Mouse (Mus musculus): ENCODE measurements at regions not wholly inside any gene's neighbourhood (a gene's known extent, or its start where the extent isn't known, plus 50 kb on each side); places are given as distances from the start of the nearest gene placed in this dataset.
A peak's percentile ranks its signal among the peaks of the same experiment; 100 is the strongest.

GRCm38 (mm10) chr12:52397718-52398510, 105.9 kb upstream of the Arhgap5 start:
- no peak for DNase-seq (ENCODE audit: extremely low spot score in 1 of 2, low spot score in 2 of 2)
- intact Hi-C loops (cut with DNase I): no loop called here

- intact Hi-C loops (cut with DNase I): no loop called here
- DNase-seq (ENCODE audit: extremely low spot score in 1 of 2, low spot score in 2 of 2): no peak
Measured at GRCm38 (mm10) chr12:52398511-52398975, 105.2 kb upstream of the Arhgap5 start.

GRCm38 (mm10) chr12:52400099-52400498, 103.7 kb upstream of the Arhgap5 start:
- intact Hi-C loops (cut with DNase I): no loop called here
- DNase-seq (ENCODE audit: extremely low spot score in 1 of 2, low spot score in 2 of 2): no peak

- no peak for DNase-seq (ENCODE audit: extremely low spot score in 1 of 2, low spot score in 2 of 2)
- intact Hi-C loops (cut with DNase I): no loop called here
Measured at GRCm38 (mm10) chr12:52402711-52403110, 101.1 kb upstream of the Arhgap5 start.

- no peak for DNase-seq (ENCODE audit: extremely low spot score in 1 of 2, low spot score in 2 of 2)
- intact Hi-C loops (cut with DNase I): no loop called here
Measured at GRCm38 (mm10) chr12:52406386-52406785, 97.4 kb upstream of the Arhgap5 start.

- intact Hi-C loops (cut with DNase I): no loop called here
- DNase-seq (ENCODE audit: extremely low spot score in 1 of 2, low spot score in 2 of 2): no peak
Measured at GRCm38 (mm10) chr12:52408307-52408895, 95.4 kb upstream of the Arhgap5 start.

- no peak for DNase-seq (ENCODE audit: extremely low spot score in 1 of 2, low spot score in 2 of 2)
- intact Hi-C loops (cut with DNase I): no loop called here
Measured at GRCm38 (mm10) chr12:52409221-52409620, 94.6 kb upstream of the Arhgap5 start.

- intact Hi-C loops (cut with DNase I): no loop called here
- no peak for DNase-seq (ENCODE audit: extremely low spot score in 1 of 2, low spot score in 2 of 2)
Measured at GRCm38 (mm10) chr12:52412172-52412571, 91.6 kb upstream of the Arhgap5 start.

- no peak for DNase-seq (ENCODE audit: extremely low spot score in 1 of 2, low spot score in 2 of 2)
- intact Hi-C loops (cut with DNase I): no loop called here
Measured at GRCm38 (mm10) chr12:52413046-52413473, 90.7 kb upstream of the Arhgap5 start.

GRCm38 (mm10) chr12:52422729-52423128, 81.0 kb upstream of the Arhgap5 start:
- intact Hi-C loops (cut with DNase I): no loop called here
- DNase-seq (ENCODE audit: extremely low spot score in 1 of 2, low spot score in 2 of 2): no peak

- no peak for DNase-seq (ENCODE audit: extremely low spot score in 1 of 2, low spot score in 2 of 2)
- intact Hi-C loops (cut with DNase I): no loop called here
Measured at GRCm38 (mm10) chr12:52424336-52425034, 79.3 kb upstream of the Arhgap5 start.

GRCm38 (mm10) chr12:52429935-52430334, 73.8 kb upstream of the Arhgap5 start:
- DNase-seq (ENCODE audit: extremely low spot score in 1 of 2, low spot score in 2 of 2): peak; percentile 30 to 39
- intact Hi-C loops (cut with DNase I): no loop called here

GRCm38 (mm10) chr12:52431933-52432332, 71.8 kb upstream of the Arhgap5 start:
- no peak for DNase-seq (ENCODE audit: extremely low spot score in 1 of 2, low spot score in 2 of 2)
- intact Hi-C loops (cut with DNase I): no loop called here

- DNase-seq (ENCODE audit: extremely low spot score in 1 of 2, low spot score in 2 of 2): peak in 1 of 2 experiments; percentile 74
- intact Hi-C loops (cut with DNase I): no loop called here
Measured at GRCm38 (mm10) chr12:52434021-52434420, 69.8 kb upstream of the Arhgap5 start.

GRCm38 (mm10) chr12:52435321-52435720, 68.5 kb upstream of the Arhgap5 start:
- intact Hi-C loops (cut with DNase I): no loop called here
- DNase-seq (ENCODE audit: extremely low spot score in 1 of 2, low spot score in 2 of 2): no peak

GRCm38 (mm10) chr12:52435795-52436211, 68.0 kb upstream of the Arhgap5 start:
- intact Hi-C loops (cut with DNase I): no loop called here
- DNase-seq (ENCODE audit: extremely low spot score in 1 of 2, low spot score in 2 of 2): peak in 1 of 2 experiments; percentile 29

GRCm38 (mm10) chr12:52436941-52437340, 66.8 kb upstream of the Arhgap5 start:
- intact Hi-C loops (cut with DNase I): no loop called here
- DNase-seq (ENCODE audit: extremely low spot score in 1 of 2, low spot score in 2 of 2): no peak

GRCm38 (mm10) chr12:52439241-52439640, 64.5 kb upstream of the Arhgap5 start:
- intact Hi-C loops (cut with DNase I): no loop called here
- no peak for DNase-seq (ENCODE audit: extremely low spot score in 1 of 2, low spot score in 2 of 2)

- no peak for DNase-seq (ENCODE audit: extremely low spot score in 1 of 2, low spot score in 2 of 2)
- intact Hi-C loops (cut with DNase I): no loop called here
Measured at GRCm38 (mm10) chr12:52440868-52441365, 62.9 kb upstream of the Arhgap5 start.

- no peak for DNase-seq (ENCODE audit: extremely low spot score in 1 of 2, low spot score in 2 of 2)
- intact Hi-C loops (cut with DNase I): no loop called here
Measured at GRCm38 (mm10) chr12:52442337-52442736, 61.4 kb upstream of the Arhgap5 start.
